Mouse (Mus musculus): ENCODE data around the gene Slc12a8. TPM values are rescaled to one million over a fixed set of nuclear protein-coding genes. Genes with fewer than 3 reads are reported as not detected.

Slc12a8 gene
- polyA plus RNA-seq, 1 experiment from 2014 or later = 1.0 TPM

GRCm38 (mm10) chr16:33635836-33636595 lies 118.9 kb downstream of the Slc12a8 start:
- Histone ChIP-seq H3K4me3 (no peak overlapping the region), H3K9ac (no peak overlapping the region), H3K27me3 (no peaks in the 10 kb centered on the region), H3K4me2 (no peak overlapping the region), H3K36me3 (no peaks in the 10 kb centered on the region), H3K4me1 (replicated peaks) (no peaks in the 10 kb centered on the region), H3K27ac (no peak overlapping the region), H3K9me3 (replicated peaks) (no peaks in the 10 kb centered on the region)
- no peak for ATAC-seq (replicated peaks; ENCODE audit: insufficient number of reproducible peaks, insufficient read depth, low FRiP score, low read depth)
- WGBS = 73% methylated on average over 12 of the region's 12 CpGs

GRCm38 (mm10) chr16:33641779-33642178 lies 124.7 kb downstream of the Slc12a8 start:
- ATAC-seq (replicated peaks; ENCODE audit: insufficient number of reproducible peaks, insufficient read depth, low FRiP score, low read depth) = no peak

GRCm38 (mm10) chr16:33653116-33653515 lies 136.0 kb downstream of the Slc12a8 start:
- no peak overlapping the region for H3K9ac ChIP-seq
- 85% methylated on average over 6 of the region's 6 CpGs for WGBS
- H3K27me3 ChIP-seq = no peaks in the 10 kb centered on the region
- H3K4me3 ChIP-seq = no peak overlapping the region
- no peak overlapping the region for H3K4me2 ChIP-seq
- H3K36me3 ChIP-seq = no peaks in the 10 kb centered on the region
- no peaks in the 10 kb centered on the region; the same call in 1 of the 2 replicates for H3K9me3 ChIP-seq (replicated peaks)
- H3K27ac ChIP-seq = no peak overlapping the region
- ATAC-seq (replicated peaks; ENCODE audit: insufficient number of reproducible peaks, insufficient read depth, low FRiP score, low read depth) = no peak
- no peaks in the 10 kb centered on the region for H3K4me1 ChIP-seq (replicated peaks)

More at GRCm38 (mm10) chr16:33641779-33642178, 124.7 kb downstream of the Slc12a8 start:
- H3K27ac ChIP-seq = no peak overlapping the region
- no peaks in the 10 kb centered on the region for H3K36me3 ChIP-seq
- H3K4me3 ChIP-seq = no peak overlapping the region
- WGBS = 42% methylated on average over 3 of the region's 3 CpGs
- H3K9me3 ChIP-seq (replicated peaks) = no peaks in the 10 kb centered on the region
- no peak overlapping the region for H3K9ac ChIP-seq
- H3K4me1 ChIP-seq (replicated peaks) = 0 out of 2 replicates have a peak, but pooled peaks cover 7% of the 10 kb centered on the region
- H3K27me3 ChIP-seq = no peaks in the 10 kb centered on the region
- no peak overlapping the region for H3K4me2 ChIP-seq

- Histone ChIP-seq H3K9ac (no peak overlapping the region), H3K4me3 (no peak overlapping the region), H3K9me3 (replicated peaks) (no peaks in the 10 kb centered on the region), H3K27me3 (no peaks in the 10 kb centered on the region), H3K27ac (no peak overlapping the region), H3K4me1 (replicated peaks) (peaks cover 10% of the 10 kb centered on the region), H3K4me2 (no peak overlapping the region), H3K36me3 (no peaks in the 10 kb centered on the region)
- WGBS = 84% methylated on average over 3 of the region's 3 CpGs
- no peak for ATAC-seq (replicated peaks; ENCODE audit: insufficient number of reproducible peaks, insufficient read depth, low FRiP score, low read depth)
These were observed 138.3 kb downstream of the Slc12a8 start for GRCm38 (mm10) chr16:33655443-33655842.

GRCm38 (mm10) chr16:33657191-33657590 lies 140.1 kb downstream of the Slc12a8 start:
- no peak for ATAC-seq (replicated peaks; ENCODE audit: insufficient number of reproducible peaks, insufficient read depth, low FRiP score, low read depth)
- no peaks in the 10 kb centered on the region for H3K9me3 ChIP-seq (replicated peaks)

GRCm38 (mm10) chr16:33658121-33658520 lies 141.0 kb downstream of the Slc12a8 start:
- Histone ChIP-seq H3K4me1 (replicated peaks) (peaks cover 14% of the 10 kb centered on the region), H3K9ac (no peak overlapping the region), H3K27ac (no peak overlapping the region), H3K9me3 (replicated peaks) (no peaks in the 10 kb centered on the region), H3K4me2 (no peak overlapping the region), H3K36me3 (no peaks in the 10 kb centered on the region), H3K4me3 (no peak overlapping the region), H3K27me3 (no peaks in the 10 kb centered on the region)
- no peak for ATAC-seq (replicated peaks; ENCODE audit: insufficient number of reproducible peaks, insufficient read depth, low FRiP score, low read depth)
- WGBS = 96% methylated on average over 3 of the region's 3 CpGs

More at GRCm38 (mm10) chr16:33657191-33657590, 140.1 kb downstream of the Slc12a8 start:
- Histone ChIP-seq H3K27me3 (no peaks in the 10 kb centered on the region), H3K9ac (no peak overlapping the region), H3K4me2 (no peak overlapping the region), H3K4me1 (replicated peaks) (peaks cover 14% of the 10 kb centered on the region), H3K27ac (no peak overlapping the region), H3K4me3 (no peak overlapping the region), H3K36me3 (no peaks in the 10 kb centered on the region)
- WGBS = 82% methylated on average over 3 of the region's 3 CpGs

- Histone ChIP-seq H3K9me3 (replicated peaks) (no peaks in the 10 kb centered on the region), H3K36me3 (no peaks in the 10 kb centered on the region), H3K4me3 (no peak overlapping the region), H3K27ac (no peak overlapping the region), H3K27me3 (no peaks in the 10 kb centered on the region), H3K4me2 (no peak overlapping the region), H3K4me1 (replicated peaks) (peaks cover 14% of the 10 kb centered on the region), H3K9ac (no peak overlapping the region)
- WGBS = 77% methylated on average over 5 of the region's 5 CpGs
- ATAC-seq (replicated peaks; ENCODE audit: insufficient number of reproducible peaks, insufficient read depth, low FRiP score, low read depth) = no peak
These were observed 142.4 kb downstream of the Slc12a8 start for GRCm38 (mm10) chr16:33659521-33659920.

- no peaks in the 10 kb centered on the region for H3K9me3 ChIP-seq (replicated peaks)
- H3K9ac ChIP-seq = no peak overlapping the region
- H3K4me2 ChIP-seq = no peak overlapping the region
- 0 out of 2 replicates have a peak overlapping the region, but pooled peaks have one; percentile 1 for H3K27ac ChIP-seq
- peaks cover 14% of the 10 kb centered on the region for H3K4me1 ChIP-seq (replicated peaks)
- ATAC-seq (replicated peaks; ENCODE audit: insufficient number of reproducible peaks, insufficient read depth, low FRiP score, low read depth) = no peak
- H3K36me3 ChIP-seq = no peaks in the 10 kb centered on the region
- no peaks in the 10 kb centered on the region for H3K27me3 ChIP-seq
- 38% methylated on average over 5 of the region's 5 CpGs for WGBS
- no peak overlapping the region for H3K4me3 ChIP-seq
These were observed 143.0 kb downstream of the Slc12a8 start for GRCm38 (mm10) chr16:33660125-33660524.

- Histone ChIP-seq H3K4me2 (no peak overlapping the region), H3K27ac (no peak overlapping the region), H3K36me3 (no peaks in the 10 kb centered on the region), H3K4me1 (replicated peaks) (peaks cover 14% of the 10 kb centered on the region), H3K9ac (no peak overlapping the region), H3K4me3 (no peak overlapping the region), H3K9me3 (replicated peaks) (no peaks in the 10 kb centered on the region), H3K27me3 (no peaks in the 10 kb centered on the region)
- no peak for ATAC-seq (replicated peaks; ENCODE audit: insufficient number of reproducible peaks, insufficient read depth, low FRiP score, low read depth)
- WGBS = 91% methylated on average over 10 of the region's 10 CpGs
These were observed 145.7 kb downstream of the Slc12a8 start for GRCm38 (mm10) chr16:33662841-33663240.

GRCm38 (mm10) chr16:33666226-33666625 lies 149.1 kb downstream of the Slc12a8 start:
- no peaks in the 10 kb centered on the region for H3K27me3 ChIP-seq
- H3K36me3 ChIP-seq = no peaks in the 10 kb centered on the region
- WGBS = 77% methylated on average over 6 of the region's 6 CpGs
- no peak overlapping the region for H3K27ac ChIP-seq
- no peak overlapping the region for H3K4me2 ChIP-seq
- H3K9me3 ChIP-seq (replicated peaks) = no peaks in the 10 kb centered on the region
- no peak overlapping the region for H3K9ac ChIP-seq
- ATAC-seq (replicated peaks; ENCODE audit: insufficient number of reproducible peaks, insufficient read depth, low FRiP score, low read depth) = no peak
- H3K4me1 ChIP-seq (replicated peaks) = peaks cover 6% of the 10 kb centered on the region
- no peak overlapping the region for H3K4me3 ChIP-seq

- Histone ChIP-seq H3K9me3 (replicated peaks) (no peaks in the 10 kb centered on the region), H3K27me3 (no peaks in the 10 kb centered on the region), H3K9ac (no peak overlapping the region), H3K4me3 (no peak overlapping the region), H3K4me1 (replicated peaks) (peaks cover 6% of the 10 kb centered on the region), H3K36me3 (no peaks in the 10 kb centered on the region), H3K4me2 (no peak overlapping the region), H3K27ac (no peak overlapping the region)
- WGBS = 87% methylated on average over 4 of the region's 4 CpGs
- ATAC-seq (replicated peaks; ENCODE audit: insufficient number of reproducible peaks, insufficient read depth, low FRiP score, low read depth) = no peak
These were observed 149.9 kb downstream of the Slc12a8 start for GRCm38 (mm10) chr16:33666985-33667538.

- no peaks in the 10 kb centered on the region for H3K27me3 ChIP-seq
- H3K4me2 ChIP-seq = no peak overlapping the region
- WGBS = 78% methylated on average over 2 of the region's 2 CpGs
- no peaks in the 10 kb centered on the region for H3K36me3 ChIP-seq
- H3K27ac ChIP-seq = no peak overlapping the region
- H3K4me3 ChIP-seq = no peak overlapping the region
- no peaks in the 10 kb centered on the region for H3K9me3 ChIP-seq (replicated peaks)
- ATAC-seq (replicated peaks; ENCODE audit: insufficient number of reproducible peaks, insufficient read depth, low FRiP score, low read depth) = no peak
- H3K4me1 ChIP-seq (replicated peaks) = peaks cover 6% of the 10 kb centered on the region
- no peak overlapping the region for H3K9ac ChIP-seq
These were observed 151.3 kb downstream of the Slc12a8 start for GRCm38 (mm10) chr16:33668448-33668847.

Measured in heart, embryonic 15.5 days (tissue).